Mouse (Mus musculus) gastrocnemius, postnatal 10 days (tissue): ENCODE measurements around the gene Gm11111. TPM values are rescaled to one million over a fixed set of nuclear protein-coding genes. Genes with fewer than 3 reads are reported as not detected.

Experiments used
- DNase-seq: peaks from one replicate; pipeline ENCODE4 v3.0.0; 2021; ENCODE audit warnings: mixed read lengths
- total RNA-seq, 2 experiments: library from RNA; stranded (reverse); gene quantifications; 2 replicates each; pipeline ENCODE4 v1.2.3; 2021

Gm11111 gene
- total RNA-seq, 2 experiments from 2014 or later, result not detected

DNA sequence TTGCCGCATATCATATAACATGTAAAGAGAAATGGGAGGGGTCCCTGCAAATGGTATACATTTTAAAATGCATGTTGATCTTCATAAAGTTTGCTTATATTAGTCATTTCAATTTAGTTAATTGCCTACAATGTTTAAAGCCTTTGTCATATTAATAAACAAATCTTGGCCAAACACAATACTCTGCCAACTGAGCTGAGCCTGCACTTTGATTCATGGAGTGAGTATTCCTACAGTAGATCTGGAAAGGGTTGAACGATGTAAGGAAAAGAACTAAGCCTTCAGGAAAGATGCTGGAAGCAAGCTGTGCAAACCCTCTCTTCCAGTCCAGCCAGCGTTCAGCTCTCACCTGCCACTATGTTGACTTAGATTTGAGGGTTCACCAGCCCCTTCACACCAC, 29.6 kb downstream of the Gm11111 start:
- DNase-seq, result no peak

DNA sequence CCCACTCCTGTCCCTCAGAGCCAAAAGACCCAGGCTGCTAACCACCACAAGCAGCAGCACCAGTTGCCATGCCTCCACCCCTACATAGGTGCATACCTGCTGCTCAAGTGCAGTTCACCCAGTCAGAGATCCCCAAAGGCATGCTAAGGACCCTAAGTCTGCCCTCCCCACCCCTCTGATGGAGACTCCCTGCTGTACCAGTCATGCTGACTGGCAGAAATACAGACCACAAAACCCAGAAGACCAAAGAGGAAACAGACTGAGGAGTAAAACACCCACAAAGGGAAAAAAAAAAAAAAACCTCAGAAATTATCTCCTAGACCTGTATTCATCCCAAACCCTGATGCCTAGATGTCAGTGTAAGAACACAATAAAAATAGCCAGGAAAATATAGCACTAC, 33.4 kb downstream of the Gm11111 start:
- DNase-seq, result no peak

Other genes starting within 250 kb of the Gm11111 start
- not detected for gene Cfap299, start 223.4 kb upstream of the Gm11111 start, total RNA-seq